ENCODE assay signal across 11 mouse cellular contexts in the genomic region with DNA sequence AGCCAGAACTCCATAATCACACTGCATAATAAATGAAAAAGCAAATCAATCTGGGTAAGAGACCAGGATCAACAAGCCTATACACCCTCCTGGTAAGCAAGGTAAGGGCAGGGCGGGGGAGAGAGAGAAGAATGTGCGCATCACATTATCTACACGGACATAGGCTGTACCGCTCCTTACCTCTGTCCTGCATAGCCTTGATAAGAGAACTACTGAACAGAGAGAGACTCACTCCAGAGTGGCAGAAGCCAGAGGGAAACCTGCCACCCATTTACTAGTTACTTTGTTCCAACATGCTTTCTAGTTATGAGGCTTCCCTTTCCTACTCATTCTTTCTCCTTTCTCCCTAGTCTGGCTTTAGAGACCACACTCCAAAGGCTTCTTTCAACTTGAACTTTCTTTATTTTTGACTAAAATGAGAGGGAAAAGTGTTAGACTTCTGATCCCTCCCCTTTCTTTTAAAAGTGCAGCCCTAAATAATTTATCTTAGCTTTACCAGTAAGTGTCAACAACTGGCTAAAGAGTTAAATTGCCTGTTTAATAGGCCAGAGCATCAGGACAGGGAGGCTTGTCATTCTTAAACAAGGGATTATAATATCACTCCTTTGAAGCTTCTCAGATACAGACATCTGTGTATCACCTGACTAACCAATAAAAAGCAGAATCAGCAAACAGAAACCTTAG. TPM values are rescaled to one million over a fixed set of nuclear protein-coding genes. Genes with fewer than 3 reads are reported as not detected.
DNase-seq lines count a peak whose midpoint lies in the region; ATAC-seq lines count a peak whose summit lies in the region.
"Had no signal": no experiment of that assay in that cellular context is flagged by ENCODE, and none has a peak within 500 bp of the region (broad histone marks: within the 10 kb centered on the region; RNA-seq: fewer than 3 reads in every experiment).

No protein-coding gene starts in this region.

- H3K27ac ChIP-seq in heart, embryonic 10.5 days = no peak overlapping the region
- H3K27ac ChIP-seq: macrophage had no signal

- no peak overlapping the region for H3K4me3 ChIP-seq in heart, embryonic 10.5 days

- no peaks in the 10 kb centered on the region for H3K27me3 ChIP-seq in heart, embryonic 10.5 days (ENCODE audit: insufficient read depth, poor library complexity, severe bottlenecking)

- peak; percentile 82 for DNase-seq in heart, embryonic 10.5 days (ENCODE audit: low spot score)
- DNase-seq in heart, adult 11 months = no peak
- peak; percentile 59 for DNase-seq in ES-CJ7 (ENCODE audit: low read depth, low spot score)
- no peak for DNase-seq in thymus, postnatal 25 days
- DNase-seq in right cerebral cortex, postnatal 14 days = no peak
- no peak for DNase-seq in retina, embryonic 14.5 days (ENCODE audit: low spot score)
- DNase-seq: gastrocnemius, postnatal 10 days; heart, postnatal 14 days had no signal

- 71% methylated on average over 4 of the region's 4 CpGs for WGBS in heart, embryonic 10.5 days

- peak; percentile 91 for ATAC-seq in common myeloid progenitor, adult 5-6 weeks (replicated peaks; ENCODE audit: low read depth, poor library complexity, severe bottlenecking)
- ATAC-seq in megakaryocyte, adult 5-6 weeks (ENCODE audit: poor library complexity, severe bottlenecking) = 0 out of 2 replicates have a peak, but pooled peaks have one; percentile 49

- H3K36me3 ChIP-seq in heart, embryonic 10.5 days = no peaks in the 10 kb centered on the region

- H3K9me3 ChIP-seq in heart, embryonic 10.5 days = no peaks in the 10 kb centered on the region

- H3K4me1 ChIP-seq in heart, embryonic 10.5 days = peaks cover 5% of the 10 kb centered on the region; the same call in 1 of the 2 replicates

RNA-seq across cellular contexts. Expression of a gene that starts 38.3 kb away (rescaled TPM):
- 155 TPM in 2 replicates for polyA plus RNA-seq in heart, embryonic 10.5 days (2016; fragmentation: Nextera tagmentation; extraction: Ambion mirVana)
- total RNA-seq in common myeloid progenitor, adult 5-6 weeks (2017) = 80.8 and 84.3 TPM in 2 replicates
- 135 and 162 TPM in 2 replicates for total RNA-seq in megakaryocyte, adult 5-6 weeks (2015)
- 78.3 and 97.4 TPM in 2 replicates for total RNA-seq in megakaryocyte, adult 5-6 weeks (2017)

RNA-seq across cellular contexts. Expression of a gene that starts 44.9 kb away (rescaled TPM):
- 9.9 and 14.7 TPM in 2 replicates for polyA plus RNA-seq in heart, embryonic 10.5 days (2016; fragmentation: Nextera tagmentation; extraction: Ambion mirVana)
- 0.50 and 2.0 TPM in 2 replicates for total RNA-seq in common myeloid progenitor, adult 5-6 weeks (2017)
- not detected in 2 replicates for total RNA-seq in megakaryocyte, adult 5-6 weeks (2015)
- 0.77 TPM in 1 of 2 replicates, not detected in the other for total RNA-seq in megakaryocyte, adult 5-6 weeks (2017)

Comparison
In these comparisons a context has a peak if more than half of its experiments do, and no peak if none do; other contexts are left out.
1. DNase-seq: peak in heart, embryonic 10.5 days (single experiment) and ES-CJ7 (single experiment); none in heart, adult 11 months (single experiment), thymus, postnatal 25 days (single experiment), right cerebral cortex, postnatal 14 days (single experiment) and retina, embryonic 14.5 days (single experiment).